Mouse (Mus musculus) erythroblast, adult 5-6 weeks (primary cell): Measurements from ENCODE around the gene Smyd4. TPM values are rescaled to one million over a fixed set of nuclear protein-coding genes. Genes with fewer than 3 reads are reported as not detected.

Source experiments
- ATAC-seq: replicated peaks from 2 replicates; pipeline ENCODE4 v1.8.0; 2016; ENCODE audit warnings: moderate number of reproducible peaks, mild to moderate bottlenecking, moderate TSS enrichment, inconsistent platforms; ENCODE audit not compliant: poor library complexity, low FRiP score, severe bottlenecking
- total RNA-seq, 2 experiments: library from RNA; stranded (forward) in 1 of 2; stranded (reverse) in 1 of 2; fragments of 150-400 nt in 1 of 2; fragments of 200-764, 138-1000 nt in 1 of 2; gene quantifications; 2 replicates each; pipeline versions ENCODE4 v1.2.3 to v1.2.4; 2015 to 2017; ENCODE audit warnings: low replicate concordance in 2 of 2

Smyd4 gene
- total RNA-seq, 2 experiments from 2014 or later: 1.4 to 8.5 TPM

DNA sequence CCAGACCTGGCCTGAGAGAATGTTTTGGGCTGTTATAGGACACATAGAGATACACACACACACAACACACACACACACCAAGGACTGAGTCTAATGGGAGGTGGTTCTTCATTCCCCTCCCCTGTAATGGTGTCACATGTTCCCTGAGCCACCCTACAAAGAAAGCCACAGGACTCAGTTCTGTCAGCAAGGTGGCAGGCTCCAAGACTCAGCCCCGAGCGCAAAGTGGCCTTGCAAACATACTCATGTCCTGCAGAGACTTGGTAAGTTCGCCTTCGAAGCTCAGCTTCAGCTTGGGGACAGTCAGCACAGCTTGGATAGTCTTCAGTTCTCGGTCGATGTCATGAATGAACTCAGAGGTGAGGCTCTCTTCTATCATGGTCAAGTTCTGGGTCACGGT, 62.4 kb downstream of the Smyd4 start:
- ATAC-seq: no peak

DNA sequence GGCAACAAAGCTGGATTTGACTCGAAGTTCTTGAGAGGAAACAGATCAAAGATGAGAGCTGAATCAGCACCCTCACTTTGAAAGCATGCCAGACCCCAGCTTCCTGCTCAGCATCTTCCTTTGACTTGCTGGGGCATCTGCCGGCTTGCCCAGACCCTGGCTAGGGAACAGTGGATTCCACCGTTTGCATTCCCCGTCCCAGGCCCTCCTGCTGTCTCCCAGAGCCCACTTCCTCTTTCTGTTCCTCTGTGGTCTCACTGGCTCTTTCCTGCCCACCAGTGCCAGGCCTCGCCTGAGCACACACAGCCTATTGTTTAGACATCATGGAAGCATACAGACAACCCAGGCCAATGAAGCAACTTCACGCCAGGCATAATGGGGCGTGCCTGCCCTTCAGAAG, 66.9 kb downstream of the Smyd4 start:
- ATAC-seq: no peak

DNA sequence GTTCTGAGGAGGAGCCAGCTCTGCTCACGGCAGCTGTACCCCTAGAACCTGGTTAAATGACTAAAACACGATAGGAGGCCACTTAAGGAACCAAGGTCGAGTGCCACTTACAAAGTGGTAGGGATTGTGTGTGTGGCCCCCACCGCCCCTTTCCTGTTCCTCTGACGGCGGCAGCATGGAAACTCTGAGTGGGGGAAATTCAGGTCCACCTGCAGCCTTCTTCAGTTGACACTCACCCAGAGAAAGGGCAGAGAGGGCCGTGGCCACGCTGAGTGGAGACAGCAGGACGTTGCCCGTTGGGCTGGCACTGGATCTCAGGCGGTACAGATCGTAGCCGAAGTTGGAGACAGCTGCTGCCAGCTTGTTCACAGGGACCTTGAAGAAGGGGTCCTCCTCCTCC, 67.8 kb downstream of the Smyd4 start:
- no peak for ATAC-seq

DNA sequence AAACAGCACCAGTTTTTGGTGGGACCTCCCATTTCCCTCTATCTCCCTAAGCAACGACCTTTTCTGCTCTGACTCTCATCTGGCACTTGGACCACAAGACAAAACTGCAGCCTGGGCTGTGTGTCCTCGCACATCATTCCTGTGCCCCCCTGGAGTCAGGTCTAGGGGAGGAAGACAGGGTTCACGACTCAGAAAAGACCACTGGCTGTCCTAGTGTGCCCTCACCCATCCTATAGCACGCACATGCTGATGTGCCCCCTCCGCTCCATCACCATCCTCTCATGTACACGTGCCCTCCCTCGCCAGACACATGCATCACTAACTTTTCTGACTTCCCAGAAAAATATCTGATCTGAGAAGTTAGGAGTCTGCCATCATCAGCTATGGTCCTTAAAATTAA, 71.8 kb downstream of the Smyd4 start:
- ATAC-seq: no peak

DNA sequence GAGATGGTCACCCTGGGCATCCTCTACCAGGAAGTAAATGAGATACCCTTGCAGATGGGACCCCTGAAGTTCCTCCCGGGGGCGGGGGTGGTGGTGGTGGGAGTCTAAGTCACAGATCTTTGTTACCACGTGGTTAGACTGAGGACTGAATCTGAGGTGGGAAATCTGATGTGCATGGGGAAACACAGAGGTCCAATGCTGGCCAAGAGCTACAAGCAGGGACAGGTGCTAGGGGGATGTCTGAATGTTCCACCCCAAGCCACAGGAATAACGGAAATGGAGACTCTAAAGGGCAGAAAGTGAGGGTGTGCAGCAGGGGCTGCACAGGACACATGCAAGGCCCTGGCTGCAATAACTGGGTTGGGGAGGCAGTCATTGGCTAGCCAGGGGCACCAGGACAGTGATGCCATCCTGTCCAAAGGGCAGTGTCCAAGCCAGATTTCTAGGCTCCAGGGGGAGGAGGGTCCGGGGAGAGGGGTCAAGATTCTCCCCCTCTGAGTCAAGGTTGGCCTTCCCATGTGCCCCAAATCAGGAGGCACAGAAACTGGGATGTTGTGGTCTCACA, 72.7 kb downstream of the Smyd4 start:
- ATAC-seq: no peak

DNA sequence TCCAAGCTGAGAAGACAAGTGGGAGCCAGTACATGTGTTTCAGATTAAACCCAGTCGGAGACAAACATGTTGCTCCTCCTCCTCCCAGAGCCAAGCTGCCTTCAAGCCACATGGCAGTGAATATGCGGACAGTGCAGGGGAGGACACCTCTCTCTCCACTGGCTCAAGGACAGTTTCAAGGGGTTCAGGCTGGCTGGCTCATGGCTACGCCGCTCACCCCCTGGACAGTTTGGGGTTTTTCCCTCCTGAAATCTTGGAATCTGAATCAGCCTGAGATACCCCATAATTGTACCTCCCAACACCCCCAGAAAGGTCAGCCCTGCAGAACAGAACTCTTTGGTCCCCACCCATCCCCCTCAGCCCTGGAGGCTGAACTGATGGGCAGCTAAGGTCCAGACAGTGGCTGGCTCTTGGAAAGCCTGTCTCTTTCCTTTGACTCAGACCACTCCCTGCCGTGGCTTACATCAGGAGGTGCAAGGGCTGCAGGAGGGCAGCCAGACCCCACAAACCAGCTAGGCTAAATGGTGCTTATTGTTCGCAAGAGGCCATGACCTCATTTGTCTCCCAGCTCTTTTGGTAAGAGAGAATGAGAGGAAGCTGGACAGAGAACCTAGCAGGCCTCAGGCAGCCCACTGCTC, 73.3 kb downstream of the Smyd4 start:
- ATAC-seq: no peak

DNA sequence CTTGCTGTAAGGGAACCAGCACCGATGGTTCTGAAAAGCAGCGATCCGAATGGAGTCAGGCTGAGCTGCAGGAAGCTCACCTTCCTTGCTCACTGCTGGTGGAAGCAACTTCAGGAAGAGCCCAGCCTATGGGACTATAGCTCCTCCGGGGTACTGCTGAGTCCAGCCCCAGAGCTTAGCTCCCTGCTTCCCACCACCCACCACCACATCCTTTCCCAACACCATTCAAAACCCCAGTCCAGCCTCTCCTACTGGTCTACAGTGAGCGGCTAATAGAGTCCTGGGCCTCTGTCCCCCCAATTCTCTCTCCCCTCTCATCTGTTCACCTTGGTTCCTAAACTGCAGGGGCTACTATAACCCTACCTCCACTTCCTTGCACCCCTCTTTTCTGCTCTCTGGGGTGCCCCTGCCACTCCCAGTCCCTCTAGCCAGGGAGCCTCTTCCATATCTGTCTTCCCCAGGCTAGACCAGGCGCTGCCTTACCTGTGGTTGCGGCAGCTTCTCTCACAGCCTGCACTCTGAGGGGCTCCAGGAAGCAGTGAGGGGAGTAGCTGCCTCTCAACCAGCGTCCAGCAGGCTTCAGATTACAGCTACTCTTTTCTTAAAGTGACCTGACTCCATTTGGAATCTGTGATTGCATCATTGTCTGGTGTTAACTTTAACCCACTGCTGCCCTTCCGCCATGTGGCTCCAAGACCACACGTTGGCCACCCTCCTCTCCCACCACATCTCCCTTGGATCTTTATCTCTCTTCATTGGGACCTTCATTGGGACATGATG, 74.0 kb downstream of the Smyd4 start, which contains the start of gene Serpinf1:
TSS of gene Serpinf1 (minus strand) at position 689 of the 780 bp plus-strand sequence.
- no peak for ATAC-seq

DNA sequence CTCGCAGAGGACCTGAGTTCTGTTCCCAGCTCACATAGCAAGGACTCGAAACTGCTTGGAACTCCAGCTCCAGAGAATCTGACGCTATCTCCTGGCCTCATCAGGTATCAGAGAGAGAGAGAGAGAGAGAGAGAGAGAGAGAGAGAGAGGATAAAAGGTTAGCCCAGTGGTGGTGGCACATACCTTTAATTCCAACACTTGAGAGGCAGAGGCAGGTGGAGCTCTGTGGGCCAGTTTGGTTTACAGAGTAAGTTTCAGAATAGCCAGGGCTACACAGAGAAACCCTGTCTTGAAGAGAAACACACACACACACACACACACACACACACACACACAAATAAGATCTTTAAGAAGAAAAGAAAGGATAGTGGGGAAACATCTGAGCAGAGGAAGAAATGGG, 74.9 kb downstream of the Smyd4 start:
- no peak for ATAC-seq

DNA sequence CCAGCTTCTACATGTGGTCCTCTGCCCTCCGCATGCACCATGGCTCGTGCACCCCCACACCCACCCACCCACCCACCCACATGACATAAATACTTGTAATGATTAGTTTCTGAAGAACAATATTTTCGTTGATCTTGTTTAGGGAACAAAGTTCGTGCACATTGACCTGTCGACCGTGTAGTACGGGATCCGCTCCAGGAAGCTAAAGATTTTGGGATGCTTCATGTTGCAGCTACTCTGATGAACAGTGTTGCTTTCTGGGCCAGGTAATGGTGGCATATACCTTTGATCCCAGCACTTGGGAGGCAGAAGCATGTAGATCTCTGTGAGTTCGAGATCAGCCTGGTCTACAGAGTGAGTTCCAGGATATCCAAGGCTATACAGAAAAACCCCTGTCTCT, 75.8 kb downstream of the Smyd4 start:
- ATAC-seq: no peak

DNA sequence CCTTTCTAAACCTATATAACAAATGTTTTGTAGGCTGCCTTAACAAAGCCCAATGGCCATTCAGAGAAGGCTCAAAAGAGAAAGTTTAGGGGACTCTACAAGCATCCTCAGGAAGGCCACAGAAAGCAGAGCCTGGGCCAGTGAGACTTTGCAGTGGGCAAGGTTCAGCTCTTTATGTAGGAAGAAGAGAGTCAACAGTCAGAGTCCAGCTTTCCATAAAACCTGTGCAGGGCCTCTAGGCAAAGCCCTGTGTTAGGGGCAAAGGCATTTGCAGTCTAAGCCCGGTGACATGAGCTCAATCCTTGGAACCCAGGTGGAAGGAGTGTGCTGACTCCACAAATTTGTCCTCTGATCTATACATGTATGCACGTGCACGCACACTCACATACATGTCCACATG, 76.2 kb downstream of the Smyd4 start:
- ATAC-seq: no peak

DNA sequence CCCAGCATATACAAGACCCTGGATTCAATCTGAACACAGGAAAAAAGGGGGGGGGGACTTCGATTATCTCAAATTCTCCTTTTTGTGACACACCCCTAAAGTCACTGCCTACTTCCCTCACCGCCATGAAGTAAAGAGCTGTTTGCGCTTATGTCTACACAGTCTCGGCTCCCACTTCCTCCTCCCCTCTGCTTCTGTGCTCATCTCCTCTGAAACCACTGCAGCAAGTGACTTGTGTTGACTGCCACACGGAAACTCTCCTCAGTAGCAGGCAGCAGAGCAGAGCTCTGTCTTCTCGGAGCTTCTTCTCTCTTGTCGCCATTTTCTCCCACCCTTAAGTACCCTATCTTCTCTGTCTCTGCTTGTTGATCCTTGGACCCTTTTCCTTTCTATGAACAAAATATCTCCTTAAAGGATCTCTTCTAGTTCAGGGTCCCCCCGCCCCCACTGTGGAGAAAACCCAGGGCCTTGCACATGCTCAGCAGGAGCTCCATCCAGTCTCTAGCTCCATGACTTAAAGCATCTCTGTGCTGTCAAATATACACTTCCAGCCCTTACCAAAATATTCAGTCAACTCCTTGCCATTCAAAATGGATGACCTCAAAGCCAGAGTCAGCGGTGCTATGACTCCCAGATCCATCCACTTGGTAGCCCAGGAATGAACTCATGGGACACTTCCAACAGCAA, 80.9 kb downstream of the Smyd4 start:
- no peak for ATAC-seq

DNA sequence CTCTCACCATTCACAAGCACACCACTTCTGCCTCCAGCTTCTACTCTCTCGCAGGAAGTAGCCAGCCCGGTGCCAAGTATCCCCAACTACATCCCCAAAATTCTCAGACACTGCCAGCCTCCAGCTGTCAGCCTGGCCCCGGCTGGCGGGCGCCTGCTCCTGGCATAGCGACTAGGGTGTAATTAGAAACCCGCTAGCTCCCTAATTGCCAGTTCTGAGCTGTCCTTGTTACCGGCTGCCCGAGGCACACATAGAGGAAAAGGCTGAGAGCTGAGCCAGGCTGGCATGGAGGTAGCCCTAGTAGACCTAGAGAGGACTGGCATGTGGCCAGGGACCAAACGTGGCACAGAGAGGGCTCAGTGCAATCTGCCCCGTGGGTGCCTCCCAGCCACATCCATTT, 83.1 kb downstream of the Smyd4 start:
- no peak for ATAC-seq

DNA sequence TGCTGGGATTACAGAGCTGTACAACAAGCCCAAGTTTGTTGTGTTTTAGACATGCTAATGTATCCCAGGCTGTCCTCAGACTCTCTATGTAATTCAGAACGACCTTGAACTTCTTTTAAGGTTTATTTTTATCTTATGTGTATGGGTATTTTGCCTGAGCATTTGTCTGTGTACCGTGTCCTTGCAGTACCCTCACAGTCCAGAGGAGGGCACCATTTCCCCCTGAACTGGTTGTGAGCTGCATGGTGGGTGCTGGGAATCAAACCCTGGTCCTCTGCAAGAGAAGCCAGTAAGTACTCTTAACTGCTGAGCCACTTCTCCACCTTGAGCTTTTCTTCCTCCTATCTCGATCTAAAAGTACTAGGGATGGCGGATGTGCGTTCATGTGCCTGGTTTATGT, 85.9 kb downstream of the Smyd4 start:
- no peak for ATAC-seq

DNA sequence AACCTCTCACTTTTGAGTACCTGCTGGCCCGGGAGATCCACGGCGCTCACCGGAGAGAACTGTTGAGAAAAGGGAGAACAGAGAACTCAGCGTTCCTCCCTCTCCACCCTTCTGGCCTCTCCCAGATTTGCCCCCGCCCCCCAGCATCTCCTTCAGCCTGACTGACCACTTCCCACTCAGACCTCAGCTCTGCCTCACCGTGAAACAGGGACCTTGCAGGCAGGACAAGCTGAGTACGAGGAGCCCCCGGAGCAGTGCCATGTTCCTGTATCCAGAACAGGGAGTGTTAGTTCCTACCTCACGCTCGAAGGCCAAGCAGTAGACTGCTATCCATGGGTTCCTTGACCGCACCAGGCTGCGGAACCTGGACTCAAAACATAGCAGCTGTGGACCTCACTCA, 90.0 kb downstream of the Smyd4 start:
- ATAC-seq: no peak

DNA sequence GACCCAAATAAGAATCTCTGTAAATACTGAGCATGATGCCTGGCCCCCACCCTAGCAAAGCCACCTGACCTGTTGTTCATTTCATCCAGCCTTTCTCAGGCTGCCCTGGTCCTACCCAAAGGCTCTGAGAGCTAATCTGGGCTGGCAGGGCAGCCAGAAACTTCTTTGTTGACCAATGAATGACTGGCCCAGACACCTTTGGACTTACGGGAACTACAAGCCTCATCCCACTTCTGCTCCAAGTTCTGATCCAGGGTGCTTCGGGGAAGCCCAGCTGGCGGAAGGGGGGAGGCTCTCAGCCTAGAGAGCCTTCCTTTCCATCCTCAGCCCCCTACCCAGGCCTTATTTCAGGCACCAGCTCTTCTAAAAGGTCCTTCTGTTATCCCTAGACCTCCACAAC, 90.6 kb downstream of the Smyd4 start:
- no peak for ATAC-seq

DNA sequence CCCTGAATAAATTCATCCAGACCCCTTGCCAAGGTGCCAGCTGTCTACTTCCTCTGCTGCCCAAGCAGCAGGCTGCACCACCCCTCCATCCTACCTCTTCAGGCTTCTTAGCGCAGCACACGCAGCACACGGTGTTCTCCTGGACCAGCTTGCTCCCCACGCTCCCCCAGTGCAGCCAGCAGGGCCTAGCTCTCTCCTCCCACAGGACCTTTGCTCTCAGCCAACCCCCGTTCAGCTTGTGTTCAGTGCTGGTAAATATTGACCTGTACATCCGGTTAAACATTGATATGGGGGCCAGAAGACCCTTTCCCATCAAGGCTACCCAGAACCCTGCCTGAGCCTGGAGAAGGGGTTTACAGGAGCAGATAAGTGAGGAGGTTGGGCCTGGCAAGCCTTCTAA, 91.1 kb downstream of the Smyd4 start, which contains the start of gene Serpinf2:
TSS of gene Serpinf2 (minus strand) at position 229 of the 400 bp plus-strand sequence.
- ATAC-seq: no peak

DNA sequence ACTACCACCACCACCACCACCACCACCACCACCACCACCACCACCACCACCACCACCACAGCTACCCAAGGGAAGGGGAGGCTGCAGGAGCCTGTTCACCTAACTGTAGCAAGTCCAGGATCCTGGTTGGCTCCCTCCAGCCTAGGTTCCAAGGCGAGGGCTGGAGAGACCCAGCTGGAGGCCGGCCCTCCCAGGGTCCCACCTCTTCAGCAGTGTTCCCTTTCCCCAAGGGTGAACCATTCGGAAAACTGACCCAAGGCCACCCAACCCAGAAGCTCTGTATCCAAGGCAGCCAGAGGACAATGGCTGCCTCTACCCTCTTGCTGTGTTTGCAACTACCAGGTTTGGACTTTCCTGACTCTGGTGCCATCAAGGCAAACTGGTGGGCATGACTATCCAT, 91.7 kb downstream of the Smyd4 start:
- ATAC-seq: no peak

DNA sequence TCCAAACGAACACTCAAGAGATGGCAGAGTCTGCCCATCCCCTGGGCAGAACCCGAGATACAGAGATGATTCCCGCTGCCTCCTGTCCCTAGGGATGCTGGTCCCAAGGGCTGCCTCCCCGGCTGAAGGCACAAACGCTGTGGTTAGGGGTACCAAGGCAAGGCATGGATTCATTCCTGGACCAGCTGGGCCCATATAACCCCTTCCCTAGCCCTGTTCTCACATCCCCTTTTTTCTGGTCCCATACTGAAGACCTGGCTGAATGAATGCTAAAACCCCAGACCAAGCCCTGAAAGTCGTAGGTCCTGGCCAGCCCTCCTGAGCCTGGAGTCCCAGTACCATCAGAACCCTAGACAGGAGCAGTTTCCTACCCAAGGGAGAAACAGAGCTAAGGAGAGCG, 92.8 kb downstream of the Smyd4 start:
- no peak for ATAC-seq

DNA sequence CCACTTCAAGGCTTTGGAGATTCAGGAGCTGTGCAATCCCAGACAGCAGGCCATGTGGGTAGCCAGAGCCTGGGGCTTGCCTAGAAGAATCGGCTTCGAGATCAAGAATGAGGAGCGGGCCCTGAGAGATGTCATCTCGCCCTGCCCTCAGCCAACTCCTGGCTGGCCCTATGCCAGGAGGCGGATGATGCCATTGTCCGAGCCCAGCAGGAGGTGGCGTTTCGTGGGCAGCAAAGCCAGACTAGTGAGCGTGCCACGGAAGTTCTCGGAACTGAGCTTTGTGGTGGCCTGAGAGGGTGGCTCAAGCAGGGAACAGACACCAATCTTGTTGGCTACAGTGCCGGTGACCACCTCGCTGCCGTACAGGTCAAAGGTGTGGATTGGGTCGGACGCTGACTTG, 93.4 kb downstream of the Smyd4 start:
- ATAC-seq: no peak

DNA sequence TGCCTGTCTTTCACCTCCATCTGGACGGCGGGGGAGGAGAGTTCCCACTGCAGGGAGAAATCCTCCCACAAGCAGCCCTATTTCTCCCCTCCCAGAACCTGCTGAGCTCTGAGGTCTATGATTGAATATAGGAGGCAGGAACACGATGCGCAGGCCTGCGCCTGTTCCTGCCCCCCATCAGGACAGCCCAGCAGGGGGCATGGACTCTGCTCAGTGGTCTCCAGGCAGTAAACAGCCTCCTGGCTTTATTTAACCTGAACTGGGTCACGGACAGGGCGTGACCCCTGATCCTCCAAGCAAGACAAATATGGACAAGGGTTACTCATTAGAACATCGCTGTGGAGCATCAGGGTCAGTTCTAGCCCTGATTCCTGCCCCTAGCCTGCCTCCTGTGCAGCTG, 95.5 kb downstream of the Smyd4 start:
- no peak for ATAC-seq

DNA sequence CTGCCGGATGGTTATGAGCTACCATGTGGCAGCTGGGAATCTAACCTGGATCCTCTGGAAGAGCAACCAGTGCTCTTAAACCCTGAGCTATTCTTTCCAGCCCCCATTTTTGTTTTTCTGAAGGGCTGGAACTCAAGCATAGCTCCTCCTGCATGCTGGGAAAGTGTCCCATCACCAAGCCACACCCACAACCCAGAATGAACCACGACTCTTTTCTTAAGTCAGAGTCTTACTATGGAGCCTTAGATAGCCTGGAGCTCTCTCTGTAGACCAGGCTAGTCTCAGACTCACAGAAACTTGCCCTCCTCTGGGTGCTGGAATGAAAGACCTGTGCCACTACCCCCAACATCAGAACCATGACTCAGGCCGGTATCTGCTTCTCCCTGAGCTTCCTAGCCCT, 100.3 kb downstream of the Smyd4 start:
- ATAC-seq: peak; percentile 57
